Mouse (Mus musculus) embryo, embryonic 11 days (tissue): ENCODE results near the gene Zfp628.

ENCODE experiments used
- DNase-seq: peaks from one replicate; pipeline ENCODE4 v3.0.0-alpha.2; 2015

Gene Zfp628

GRCm38 (mm10) chr7:4919096-4919495 lies 4.1 kb downstream of the Zfp628 start:
- no peak for DNase-seq

GRCm38 (mm10) chr7:4919971-4920370 lies 5.0 kb downstream of the Zfp628 start:
- no peak for DNase-seq

DNA sequence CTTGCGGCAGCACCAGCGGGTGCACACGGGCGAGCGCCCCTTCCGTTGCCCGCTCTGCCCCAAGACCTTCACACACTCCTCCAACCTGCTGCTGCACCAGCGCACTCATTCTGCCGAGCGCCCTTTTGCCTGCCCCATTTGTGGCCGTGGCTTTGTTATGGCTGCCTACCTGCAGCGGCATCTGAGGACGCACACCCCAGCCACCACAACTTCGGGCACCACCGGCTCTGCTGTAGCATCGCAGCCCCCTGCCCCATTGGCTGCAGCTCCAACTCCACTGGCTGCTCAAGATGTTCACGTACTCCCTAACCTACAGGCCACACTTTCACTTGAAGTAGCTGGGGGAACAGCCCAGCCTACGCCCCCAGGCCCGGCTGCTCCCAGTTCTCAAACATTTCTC lies 5.5 kb downstream of the Zfp628 start:
- no peak for DNase-seq

GRCm38 (mm10) chr7:4920976-4921823 lies 6.2 kb downstream of the Zfp628 start:
- DNase-seq, result no peak

GRCm38 (mm10) chr7:4921824-4922482 lies 6.9 kb downstream of the Zfp628 start, which contains the start of gene Nat14:
Nat14 (plus strand) TSS chr7:4922028.
- DNase-seq, result no peak

DNA sequence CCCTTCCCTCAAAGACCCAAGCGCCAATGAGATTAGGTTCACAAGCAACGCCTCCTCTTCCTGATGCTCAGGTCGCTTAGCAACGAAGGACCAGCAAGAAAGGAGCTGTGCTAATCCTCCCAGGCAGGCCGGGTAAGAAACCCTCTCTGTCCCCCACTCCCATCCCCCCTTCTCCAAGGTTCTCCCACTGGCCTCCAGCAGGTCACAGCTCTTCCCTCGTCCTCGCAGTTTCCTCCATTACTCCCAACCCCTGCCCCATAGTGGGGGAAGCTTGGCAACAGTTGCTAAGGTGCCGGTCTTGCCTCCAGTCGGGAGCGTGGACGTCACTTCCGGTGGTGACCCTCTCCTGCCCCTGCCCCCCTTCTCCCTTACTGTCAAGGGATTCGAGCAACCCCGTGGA lies 7.5 kb downstream of the Zfp628 start:
- peak; percentile 92 for DNase-seq

- DNase-seq, result peak; percentile 92
Observed at GRCm38 (mm10) chr7:4922931-4923565, 8.0 kb downstream of the Zfp628 start.

- peak; percentile 68 for DNase-seq
Observed at GRCm38 (mm10) chr7:4923586-4924364, 8.8 kb downstream of the Zfp628 start.

- DNase-seq, result peak; percentile 54
Observed at GRCm38 (mm10) chr7:4924483-4924882, 9.5 kb downstream of the Zfp628 start.

DNA sequence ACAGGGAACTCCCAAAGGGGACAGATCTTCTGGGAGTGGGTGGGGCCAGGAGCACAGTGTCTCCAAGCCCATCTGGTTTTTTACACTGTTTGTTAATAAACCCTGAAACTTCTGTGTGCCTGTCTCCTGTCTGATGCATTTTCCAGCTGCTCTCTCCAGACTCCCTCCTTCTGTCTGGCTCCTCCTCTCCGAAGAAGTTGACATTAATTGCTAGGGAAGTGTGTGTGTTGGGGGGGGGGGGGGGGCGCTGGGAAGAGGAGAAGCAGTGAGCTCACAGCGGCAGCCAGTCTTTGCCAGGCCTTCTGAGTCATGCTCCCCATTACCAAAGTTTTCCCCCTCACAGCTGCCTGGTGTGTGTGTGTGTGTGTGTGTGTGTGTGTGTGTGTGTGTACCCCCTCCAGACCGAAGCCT lies 9.9 kb downstream of the Zfp628 start:
- DNase-seq, result peak; percentile 63

DNA sequence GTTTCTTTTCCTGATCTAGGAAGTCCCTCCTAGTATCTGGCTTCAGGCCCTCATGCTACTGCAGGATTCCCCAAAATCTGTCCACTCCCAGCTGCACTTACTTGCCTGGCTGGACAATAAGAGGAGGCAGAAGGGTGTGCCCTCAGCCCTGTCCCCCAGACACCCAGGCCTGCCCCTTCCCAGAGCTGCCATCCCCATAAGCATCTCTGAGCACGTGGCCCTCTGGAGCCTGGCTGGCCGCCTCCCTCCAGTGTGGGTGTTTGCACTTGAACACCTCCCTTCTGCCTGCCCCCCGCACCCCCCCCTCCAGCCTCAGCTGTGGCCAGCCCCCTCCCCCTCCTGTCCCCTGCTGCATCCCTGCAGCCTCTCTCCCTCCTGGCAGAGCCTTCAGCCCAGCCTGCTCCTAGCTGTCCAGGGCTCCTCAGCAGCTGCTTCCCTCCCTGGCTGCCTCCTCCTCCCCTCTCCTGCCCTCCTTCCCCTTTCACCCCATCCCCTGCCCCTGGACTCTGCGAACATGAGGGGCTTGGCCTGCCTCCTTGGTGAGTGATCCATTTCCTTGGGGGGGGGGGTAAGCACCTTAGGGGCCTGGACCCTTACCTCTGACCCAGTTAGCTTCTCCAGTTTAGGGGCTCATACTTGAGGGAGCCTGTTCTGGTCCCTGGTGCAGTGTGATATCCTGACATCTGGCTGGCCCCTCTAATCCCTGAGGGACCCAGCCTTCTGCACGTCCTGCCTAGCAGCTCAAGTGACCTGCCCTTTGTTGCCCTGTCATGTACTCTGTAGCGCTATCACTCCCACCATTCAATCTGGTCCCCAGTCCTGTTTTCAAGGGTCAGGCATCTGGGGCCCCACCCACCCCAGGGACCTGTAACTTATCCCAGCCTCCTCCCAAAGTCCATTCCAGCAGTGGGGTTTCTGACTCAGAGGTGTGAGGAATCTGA lies 10.7 kb downstream of the Zfp628 start, which contains the start of gene Ssc5d:
Gene Ssc5d, plus strand, starts transcription at position 345 of the 941 bp plus-strand sequence.
- DNase-seq, result peak; percentile 71

- DNase-seq, result no peak
Observed at GRCm38 (mm10) chr7:4926849-4927248, 11.8 kb downstream of the Zfp628 start.

DNA sequence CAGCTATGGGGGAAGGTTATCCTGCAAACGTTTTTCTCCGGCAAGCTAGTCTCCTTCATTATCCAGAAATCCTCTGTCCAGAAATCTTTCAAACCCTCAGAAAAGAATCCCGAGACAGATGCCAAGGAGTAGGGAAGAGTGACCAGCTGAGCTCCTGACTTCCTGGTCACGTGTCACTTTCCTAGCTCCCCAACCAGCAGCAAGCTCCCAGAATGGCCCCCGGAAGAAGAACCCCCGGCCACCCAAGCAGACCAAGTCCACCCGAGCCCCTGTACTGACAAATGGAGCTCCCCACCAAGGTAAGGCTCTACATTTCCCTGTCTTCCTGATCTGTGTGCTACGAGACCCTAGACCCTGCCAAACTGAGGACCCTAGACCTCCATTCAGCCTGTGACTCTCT lies 12.7 kb downstream of the Zfp628 start:
- no peak for DNase-seq

- DNase-seq, result no peak
Observed at GRCm38 (mm10) chr7:4928323-4928722, 13.3 kb downstream of the Zfp628 start.

- no peak for DNase-seq
Observed at GRCm38 (mm10) chr7:4933103-4933502, 18.1 kb downstream of the Zfp628 start.

- no peak for DNase-seq
Observed at GRCm38 (mm10) chr7:4934160-4934914, 19.3 kb downstream of the Zfp628 start.

DNA sequence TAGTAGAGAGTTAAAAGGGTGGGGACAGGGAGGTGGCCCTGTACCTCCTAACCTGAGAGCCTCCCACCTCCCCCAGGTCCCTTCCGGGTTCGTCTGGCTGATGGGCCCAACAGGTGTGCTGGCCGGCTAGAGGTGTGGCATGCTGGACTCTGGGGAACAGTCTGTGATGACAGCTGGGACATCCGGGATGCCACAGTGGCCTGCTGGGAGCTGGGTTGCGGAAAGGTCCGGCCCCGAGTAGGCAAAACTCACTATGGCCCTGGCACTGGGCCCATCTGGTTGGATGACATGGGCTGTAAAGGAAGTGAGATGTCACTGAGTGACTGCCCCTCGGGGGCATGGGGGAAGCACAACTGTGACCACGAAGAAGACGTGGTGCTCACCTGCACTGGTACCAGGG lies 21.8 kb downstream of the Zfp628 start:
- DNase-seq, result no peak

DNA sequence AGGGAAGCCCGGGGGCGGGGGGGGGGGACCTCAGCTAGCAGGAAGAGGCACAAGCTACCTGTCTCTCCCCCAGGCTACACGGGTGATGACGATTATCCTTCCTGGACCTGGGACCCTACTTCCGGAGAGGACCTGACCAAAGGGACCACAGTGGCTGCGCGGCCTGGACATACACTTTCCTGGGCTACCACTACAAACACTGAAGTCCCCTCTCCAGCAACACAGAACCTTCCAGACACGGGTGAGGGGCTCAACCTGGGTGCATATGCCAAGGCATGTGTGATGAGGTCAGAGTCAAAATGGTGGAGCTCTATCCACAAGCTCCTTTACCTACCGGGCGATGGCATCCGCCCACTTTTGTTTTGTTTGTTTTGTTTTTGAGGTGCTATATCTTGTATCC lies 22.4 kb downstream of the Zfp628 start:
- no peak for DNase-seq

DNA sequence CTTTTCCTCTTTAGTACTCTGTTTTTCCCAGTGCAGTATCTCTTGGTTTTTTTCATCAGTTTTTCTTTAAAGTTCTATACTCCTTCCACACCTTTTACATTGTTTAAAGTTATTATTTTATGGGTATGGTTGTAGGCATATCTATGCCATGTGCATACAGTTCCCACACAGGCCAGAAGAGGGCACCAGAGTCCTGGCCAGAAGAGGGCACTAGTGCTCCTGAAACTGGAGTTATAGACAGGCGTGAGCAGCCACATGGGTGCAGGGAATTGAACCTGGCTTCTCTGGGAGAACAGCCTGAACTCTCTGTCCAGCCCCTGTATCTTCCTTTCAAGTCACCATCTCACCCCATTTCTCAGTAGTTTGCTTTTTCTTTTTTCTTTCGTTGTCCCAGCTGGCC lies 23.4 kb downstream of the Zfp628 start:
- DNase-seq, result peak; percentile 66

DNA sequence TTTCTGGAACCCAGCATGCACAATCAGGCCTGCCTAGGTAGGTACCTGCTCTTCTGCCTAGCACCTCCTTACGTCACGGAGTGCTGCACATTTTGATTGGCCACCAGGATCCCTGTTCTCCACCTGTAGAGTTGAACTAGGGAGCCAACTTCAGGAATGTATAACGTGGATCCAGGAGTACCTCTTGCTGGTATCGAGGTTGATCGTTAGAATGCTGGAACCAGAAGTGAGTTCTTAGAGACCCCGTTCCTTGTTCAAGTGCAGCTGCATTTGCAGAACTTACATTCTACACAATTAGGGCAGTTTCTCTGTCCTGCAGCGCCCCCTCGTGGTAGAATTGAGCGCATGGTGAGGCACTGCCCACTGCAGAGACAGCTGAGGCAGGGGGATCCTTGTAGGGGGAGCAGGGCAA lies 25.1 kb downstream of the Zfp628 start:
- DNase-seq, result peak; percentile 78

GRCm38 (mm10) chr7:4942673-4943072 lies 27.7 kb downstream of the Zfp628 start:
- DNase-seq, result no peak
